Mouse (Mus musculus): ENCODE results near the gene Pecr. TPM values are rescaled to one million over a fixed set of nuclear protein-coding genes. Genes with fewer than 3 reads are reported as not detected.
"Not testable (repeated sequence)": the region's sequence is repeated elsewhere in the genome, so short reads cannot be mapped to it uniquely, and the experiment has no call there.

Gene Pecr
- polyA plus RNA-seq, 1 experiment from 2014 or later, result 9.7 TPM

GRCm38 (mm10) chr1:72226887-72227481 lies 57.1 kb downstream of the Pecr start:
- Histone ChIP-seq H3K4me3 (replicated peaks; ENCODE audit: low read length) (no peak overlapping the region), H3K9me3 (ENCODE audit: control insufficient read depth, low read length) (no peaks in the 10 kb centered on the region), H3K4me2 (ENCODE audit: low read length) (no peak overlapping the region; the same call in 1 of the 2 replicates), H3K36me3 (ENCODE audit: control insufficient read depth, insufficient read depth) (no peaks in the 10 kb centered on the region), H3K4me1 (replicated peaks; ENCODE audit: control insufficient read depth, insufficient read depth, low read length) (peaks cover 2% of the 10 kb centered on the region; the same call in 1 of the 2 replicates), H3K27me3 (replicated peaks; ENCODE audit: control insufficient read depth, insufficient read depth, low read length) (peaks cover 9% of the 10 kb centered on the region; the same call in 1 of the 2 replicates), H3K9ac (replicated peaks; ENCODE audit: low read depth, low read length) (no peak overlapping the region), H3K27ac (ENCODE audit: low read length) (no peak overlapping the region)
- 43% methylated on average over 4 of the region's 4 CpGs for WGBS
- ATAC-seq, result no peak

- no peaks in the 10 kb centered on the region for H3K36me3 ChIP-seq (ENCODE audit: control insufficient read depth, insufficient read depth)
- peaks cover 2% of the 10 kb centered on the region; the same call in 1 of the 2 replicates for H3K4me1 ChIP-seq (replicated peaks; ENCODE audit: control insufficient read depth, insufficient read depth, low read length)
- H3K9ac ChIP-seq (replicated peaks; ENCODE audit: low read depth, low read length), result no peak overlapping the region; the same call in 1 of the 2 replicates
- ATAC-seq, result peak; percentile 87
- H3K9me3 ChIP-seq (ENCODE audit: control insufficient read depth, low read length), result no peaks in the 10 kb centered on the region
- peak overlapping the region; percentile 12; the same call in 1 of the 2 replicates for H3K27ac ChIP-seq (ENCODE audit: low read length)
- H3K27me3 ChIP-seq (replicated peaks; ENCODE audit: control insufficient read depth, insufficient read depth, low read length), result peaks cover 9% of the 10 kb centered on the region; the same call in 1 of the 2 replicates
- 1% methylated on average over 11 of the region's 18 CpGs for WGBS
- peak overlapping the region; percentile 54 for H3K4me3 ChIP-seq (replicated peaks; ENCODE audit: low read length)
- H3K4me2 ChIP-seq (ENCODE audit: low read length), result peak overlapping the region; percentile 73
These were observed 57.8 kb downstream of the Pecr start for GRCm38 (mm10) chr1:72226172-72226886.

- H3K9me3 ChIP-seq (ENCODE audit: control insufficient read depth, low read length); H3K27me3 ChIP-seq (replicated peaks; ENCODE audit: control insufficient read depth, insufficient read depth, low read length); H3K36me3 ChIP-seq (ENCODE audit: control insufficient read depth, insufficient read depth); H3K27ac ChIP-seq (ENCODE audit: low read length); H3K4me1 ChIP-seq (replicated peaks; ENCODE audit: control insufficient read depth, insufficient read depth, low read length): not testable (repeated sequence)
- peak overlapping the region; percentile 73 for H3K4me2 ChIP-seq (ENCODE audit: low read length)
- under 1% methylated on average over 25 of the region's 31 CpGs for WGBS
- H3K9ac ChIP-seq (replicated peaks; ENCODE audit: low read depth, low read length), result peak overlapping the region; percentile 65
- ATAC-seq, result peak; percentile 92
- peak overlapping the region; percentile 54 for H3K4me3 ChIP-seq (replicated peaks; ENCODE audit: low read length)
These were observed 58.4 kb downstream of the Pecr start for GRCm38 (mm10) chr1:72225720-72226171.

- Histone ChIP-seq H3K4me3 (replicated peaks; ENCODE audit: low read length) (peak overlapping the region; percentile 54), H3K4me2 (ENCODE audit: low read length) (peak overlapping the region; percentile 73), H3K36me3 (ENCODE audit: control insufficient read depth, insufficient read depth) (no peaks in the 10 kb centered on the region), H3K9ac (replicated peaks; ENCODE audit: low read depth, low read length) (peak overlapping the region; percentile 65; the same call in 1 of the 2 replicates), H3K27ac (ENCODE audit: low read length) (no peak overlapping the region), H3K9me3 (ENCODE audit: control insufficient read depth, low read length) (no peaks in the 10 kb centered on the region), H3K27me3 (replicated peaks; ENCODE audit: control insufficient read depth, insufficient read depth, low read length) (peaks cover 7% of the 10 kb centered on the region; the same call in 1 of the 2 replicates), H3K4me1 (replicated peaks; ENCODE audit: control insufficient read depth, insufficient read depth, low read length) (peaks cover 2% of the 10 kb centered on the region; the same call in 1 of the 2 replicates)
- 12% methylated on average over 13 of the region's 13 CpGs for WGBS
- ATAC-seq, result no peak
These were observed 58.9 kb downstream of the Pecr start for GRCm38 (mm10) chr1:72225054-72225718.

GRCm38 (mm10) chr1:72220008-72220407 lies 64.1 kb downstream of the Pecr start:
- H3K27ac ChIP-seq (ENCODE audit: low read length), result no peak overlapping the region
- H3K4me1 ChIP-seq (replicated peaks; ENCODE audit: control insufficient read depth, insufficient read depth, low read length), result no peaks in the 10 kb centered on the region
- no peaks in the 10 kb centered on the region for H3K9me3 ChIP-seq (ENCODE audit: control insufficient read depth, low read length)
- no peak overlapping the region for H3K4me2 ChIP-seq (ENCODE audit: low read length)
- H3K4me3 ChIP-seq (replicated peaks; ENCODE audit: low read length), result no peak overlapping the region
- WGBS, result 10% methylated on average over 4 of the region's 4 CpGs
- H3K36me3 ChIP-seq (ENCODE audit: control insufficient read depth, insufficient read depth), result no peaks in the 10 kb centered on the region
- H3K9ac ChIP-seq (replicated peaks; ENCODE audit: low read depth, low read length), result no peak overlapping the region
- peaks cover 3% of the 10 kb centered on the region; the same call in 1 of the 2 replicates for H3K27me3 ChIP-seq (replicated peaks; ENCODE audit: control insufficient read depth, insufficient read depth, low read length)
- peak; percentile 70; the same call in 1 of the 2 replicates for ATAC-seq

GRCm38 (mm10) chr1:72219116-72219515 lies 65.0 kb downstream of the Pecr start:
- H3K4me1 ChIP-seq (replicated peaks; ENCODE audit: control insufficient read depth, insufficient read depth, low read length), result no peaks in the 10 kb centered on the region
- no peak overlapping the region for H3K4me3 ChIP-seq (replicated peaks; ENCODE audit: low read length)
- no peaks in the 10 kb centered on the region for H3K9me3 ChIP-seq (ENCODE audit: control insufficient read depth, low read length)
- no peak for ATAC-seq
- H3K27me3 ChIP-seq (replicated peaks; ENCODE audit: control insufficient read depth, insufficient read depth, low read length), result no peaks in the 10 kb centered on the region; the same call in 1 of the 2 replicates
- H3K36me3 ChIP-seq (ENCODE audit: control insufficient read depth, insufficient read depth), result no peaks in the 10 kb centered on the region
- H3K9ac ChIP-seq (replicated peaks; ENCODE audit: low read depth, low read length), result no peak overlapping the region
- WGBS, result 50% methylated on average over 2 of the region's 2 CpGs
- no peak overlapping the region for H3K27ac ChIP-seq (ENCODE audit: low read length)
- no peak overlapping the region for H3K4me2 ChIP-seq (ENCODE audit: low read length)

GRCm38 (mm10) chr1:72218626-72219025 lies 65.5 kb downstream of the Pecr start:
- WGBS, result 82% methylated on average over 2 of the region's 2 CpGs
- no peak for ATAC-seq
- Histone ChIP-seq H3K9me3 (ENCODE audit: control insufficient read depth, low read length) (no peaks in the 10 kb centered on the region), H3K27ac (ENCODE audit: low read length) (no peak overlapping the region), H3K36me3 (ENCODE audit: control insufficient read depth, insufficient read depth) (no peaks in the 10 kb centered on the region), H3K9ac (replicated peaks; ENCODE audit: low read depth, low read length) (no peak overlapping the region), H3K4me1 (replicated peaks; ENCODE audit: control insufficient read depth, insufficient read depth, low read length) (no peaks in the 10 kb centered on the region), H3K27me3 (replicated peaks; ENCODE audit: control insufficient read depth, insufficient read depth, low read length) (no peaks in the 10 kb centered on the region), H3K4me2 (ENCODE audit: low read length) (no peak overlapping the region), H3K4me3 (replicated peaks; ENCODE audit: low read length) (no peak overlapping the region)

GRCm38 (mm10) chr1:72216761-72217160 lies 67.4 kb downstream of the Pecr start:
- Histone ChIP-seq H3K27me3 (replicated peaks; ENCODE audit: control insufficient read depth, insufficient read depth, low read length) (no peaks in the 10 kb centered on the region), H3K36me3 (ENCODE audit: control insufficient read depth, insufficient read depth) (no peaks in the 10 kb centered on the region), H3K27ac (ENCODE audit: low read length) (no peak overlapping the region), H3K4me2 (ENCODE audit: low read length) (no peak overlapping the region), H3K4me3 (replicated peaks; ENCODE audit: low read length) (no peak overlapping the region), H3K9ac (replicated peaks; ENCODE audit: low read depth, low read length) (no peak overlapping the region), H3K4me1 (replicated peaks; ENCODE audit: control insufficient read depth, insufficient read depth, low read length) (peaks cover 6% of the 10 kb centered on the region; the same call in 1 of the 2 replicates), H3K9me3 (ENCODE audit: control insufficient read depth, low read length) (no peaks in the 10 kb centered on the region)
- ATAC-seq, result no peak
- 88% methylated on average over 7 of the region's 7 CpGs for WGBS

- WGBS, result 81% methylated on average over 4 of the region's 4 CpGs
- ATAC-seq, result no peak
These were observed 68.9 kb downstream of the Pecr start for GRCm38 (mm10) chr1:72215174-72215573.

More at GRCm38 (mm10) chr1:72215174-72215573, 68.9 kb downstream of the Pecr start:
- no peak overlapping the region for H3K4me3 ChIP-seq (replicated peaks; ENCODE audit: low read length)
- no peak overlapping the region for H3K4me2 ChIP-seq (ENCODE audit: low read length)
- H3K9ac ChIP-seq (replicated peaks; ENCODE audit: low read depth, low read length), result no peak overlapping the region
- H3K9me3 ChIP-seq (ENCODE audit: control insufficient read depth, low read length), result no peaks in the 10 kb centered on the region
- peaks cover 14% of the 10 kb centered on the region for H3K4me1 ChIP-seq (replicated peaks; ENCODE audit: control insufficient read depth, insufficient read depth, low read length)
- no peaks in the 10 kb centered on the region for H3K27me3 ChIP-seq (replicated peaks; ENCODE audit: control insufficient read depth, insufficient read depth, low read length)
- no peak overlapping the region for H3K27ac ChIP-seq (ENCODE audit: low read length)
- no peaks in the 10 kb centered on the region for H3K36me3 ChIP-seq (ENCODE audit: control insufficient read depth, insufficient read depth)
